Mouse (Mus musculus): ENCODE data around the gene Smc3.

Gene Smc3

GRCm38 (mm10) chr19:53599757-53600539 is at the start of gene Smc3:
TSS of gene Smc3 (plus strand) at chr19:53600398.
- peak; percentile 99 to 100 for DNase-seq (ENCODE audit: inconsistent age in 2 of 2, low spot score in 1 of 2)

GRCm38 (mm10) chr19:53550972-53551371 is 49.2 kb upstream of the Smc3 start:
- DNase-seq (ENCODE audit: inconsistent age in 2 of 2, low spot score in 1 of 2): peak in 1 of 2 experiments; percentile 18

GRCm38 (mm10) chr19:53552216-53552786 is 47.9 kb upstream of the Smc3 start:
- peak in 1 of 2 experiments; percentile 40 for DNase-seq (ENCODE audit: inconsistent age in 2 of 2, low spot score in 1 of 2)

- peak in 1 of 2 experiments; percentile 58 for DNase-seq (ENCODE audit: inconsistent age in 2 of 2, low spot score in 1 of 2)
These were observed 47.4 kb upstream of the Smc3 start for GRCm38 (mm10) chr19:53552795-53553194.

GRCm38 (mm10) chr19:53554402-53554801 is 45.8 kb upstream of the Smc3 start:
- DNase-seq (ENCODE audit: inconsistent age in 2 of 2, low spot score in 1 of 2): peak in 1 of 2 experiments; percentile 17

- DNase-seq (ENCODE audit: inconsistent age in 2 of 2, low spot score in 1 of 2): peak in 1 of 2 experiments; percentile 25
These were observed 45.1 kb upstream of the Smc3 start for GRCm38 (mm10) chr19:53554981-53555616.

GRCm38 (mm10) chr19:53556841-53557240 is 43.4 kb upstream of the Smc3 start:
- DNase-seq (ENCODE audit: inconsistent age in 2 of 2, low spot score in 1 of 2): peak in 1 of 2 experiments; percentile 15

- peak in 1 of 2 experiments; percentile 41 for DNase-seq (ENCODE audit: inconsistent age in 2 of 2, low spot score in 1 of 2)
These were observed 42.8 kb upstream of the Smc3 start for GRCm38 (mm10) chr19:53557267-53557936.

- DNase-seq (ENCODE audit: inconsistent age in 2 of 2, low spot score in 1 of 2): no peak
These were observed 39.8 kb upstream of the Smc3 start for GRCm38 (mm10) chr19:53560436-53560835.

GRCm38 (mm10) chr19:53564174-53564573 is 36.0 kb upstream of the Smc3 start:
- peak; percentile 47 to 55 for DNase-seq (ENCODE audit: inconsistent age in 2 of 2, low spot score in 1 of 2)

- DNase-seq (ENCODE audit: inconsistent age in 2 of 2, low spot score in 1 of 2): no peak
These were observed 34.5 kb upstream of the Smc3 start for GRCm38 (mm10) chr19:53565565-53566277.

- DNase-seq (ENCODE audit: inconsistent age in 2 of 2, low spot score in 1 of 2): no peak
These were observed 32.3 kb upstream of the Smc3 start for GRCm38 (mm10) chr19:53567864-53568263.

GRCm38 (mm10) chr19:53568553-53568952 is 31.6 kb upstream of the Smc3 start:
- no peak for DNase-seq (ENCODE audit: inconsistent age in 2 of 2, low spot score in 1 of 2)

- DNase-seq (ENCODE audit: inconsistent age in 2 of 2, low spot score in 1 of 2): no peak
These were observed 29.1 kb upstream of the Smc3 start for GRCm38 (mm10) chr19:53571056-53571455.

GRCm38 (mm10) chr19:53571501-53572428 is 28.4 kb upstream of the Smc3 start:
- no peak for DNase-seq (ENCODE audit: inconsistent age in 2 of 2, low spot score in 1 of 2)

GRCm38 (mm10) chr19:53572607-53573006 is 27.6 kb upstream of the Smc3 start:
- no peak for DNase-seq (ENCODE audit: inconsistent age in 2 of 2, low spot score in 1 of 2)

- peak in 1 of 2 experiments; percentile 70 for DNase-seq (ENCODE audit: inconsistent age in 2 of 2, low spot score in 1 of 2)
These were observed 27.0 kb upstream of the Smc3 start for GRCm38 (mm10) chr19:53573151-53573550.

GRCm38 (mm10) chr19:53574131-53574530 is 26.1 kb upstream of the Smc3 start:
- peak in 1 of 2 experiments; percentile 63 for DNase-seq (ENCODE audit: inconsistent age in 2 of 2, low spot score in 1 of 2)

- no peak for DNase-seq (ENCODE audit: inconsistent age in 2 of 2, low spot score in 1 of 2)
These were observed 25.7 kb upstream of the Smc3 start for GRCm38 (mm10) chr19:53574546-53574945.

Data from adrenal gland, adult (tissue).